Mouse (Mus musculus) right cerebral cortex, postnatal 36 days (tissue): Measurements from ENCODE around the gene Vmn2r39.
"Not testable (repeated sequence)": the region's sequence is repeated elsewhere in the genome, so short reads cannot be mapped to it uniquely, and the experiment has no call there.

Source experiments
- DNase-seq, 2 experiments: peaks; one replicate each; pipeline ENCODE4 v3.0.0; 2022; ENCODE audit warnings: low spot score in 2 of 2, mixed read lengths in 1 of 2

The Vmn2r39 gene

DNA sequence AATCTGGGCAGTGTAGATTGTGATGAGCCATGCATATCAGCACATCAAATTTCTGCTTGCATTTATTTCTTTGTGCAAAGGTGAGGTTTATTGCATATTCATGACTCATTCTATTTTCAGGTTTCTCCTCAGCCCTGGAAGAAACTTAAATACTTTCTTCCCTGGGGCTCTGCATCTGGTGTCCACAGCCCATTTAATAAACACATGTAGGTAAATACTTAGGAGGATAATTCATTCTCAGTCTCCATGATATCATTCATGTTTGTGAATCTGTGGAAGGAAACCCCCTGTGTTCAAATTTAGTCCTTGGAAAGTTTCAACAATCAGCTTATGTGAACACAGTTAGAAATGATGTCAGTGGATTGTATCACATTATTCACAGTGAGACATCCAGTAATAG, at the start of gene Vmn2r39:
Gene Vmn2r39, minus strand, starts transcription at position 101 of the 400 bp plus-strand sequence.
- not testable (repeated sequence) for DNase-seq

DNA sequence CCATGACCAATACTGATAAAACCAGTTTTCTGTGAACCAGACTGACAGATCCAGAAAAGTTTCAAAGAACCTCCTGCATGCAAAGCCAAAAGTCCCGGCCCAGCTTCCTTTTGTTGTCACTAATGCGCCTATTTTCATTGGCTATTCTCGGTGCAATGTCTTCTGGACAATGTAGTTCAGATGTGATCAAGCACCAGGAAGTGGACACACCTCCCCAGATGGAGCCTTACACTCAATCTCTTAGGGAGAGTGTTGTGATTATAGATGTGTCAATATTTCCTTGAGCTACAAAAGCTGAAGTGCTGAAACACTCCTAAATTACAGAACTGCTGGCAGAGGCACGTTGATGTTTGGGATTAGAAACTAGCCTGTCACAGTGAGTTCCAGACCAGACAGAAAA, 34.8 kb upstream of the Vmn2r39 start:
- DNase-seq, result not testable (repeated sequence)
